Mouse (Mus musculus): ENCODE measurements around the gene Syt14. TPM values are rescaled to one million over a fixed set of nuclear protein-coding genes. Genes with fewer than 3 reads are reported as not detected.
A peak's percentile ranks its signal among the peaks of the same experiment; 100 is the strongest.

Syt14 gene
- polyA plus RNA-seq, 1 experiment from 2014 or later: 0.62 TPM

DNA sequence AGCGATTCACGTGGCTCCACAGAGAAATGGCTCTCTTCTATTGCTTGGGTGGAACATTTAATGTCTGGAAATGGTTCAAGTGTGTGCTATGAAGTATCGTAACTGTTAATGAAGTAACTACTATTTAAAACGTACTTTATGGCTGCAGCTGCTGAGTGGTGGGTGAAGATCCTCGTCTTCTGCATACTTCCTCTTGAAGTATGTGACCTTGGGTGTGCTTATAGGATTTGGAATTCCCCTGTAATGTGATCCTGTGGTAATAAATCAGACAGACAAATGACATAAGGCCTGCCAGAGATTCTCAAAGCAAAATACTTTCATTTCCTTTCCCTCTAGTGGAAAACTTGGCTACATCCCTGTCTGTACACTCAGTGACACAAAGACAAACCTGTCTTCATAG, 186.0 kb downstream of the Syt14 start:
- H3K4me2 ChIP-seq (ENCODE audit: low read length): no peak overlapping the region
- no peak overlapping the region for H3K27ac ChIP-seq
- no peak; the same call in 1 of the 2 replicates for TF ChIP-seq CTCF (IDR thresholded peaks at IDR 0.05; ENCODE audit: low read depth)
- WGBS: 58% methylated on average over 5 of the region's 5 CpGs
- ATAC-seq (replicated peaks; ENCODE audit: low FRiP score, low read depth) (no peak), DNase-seq (ENCODE audit: low spot score) (peak; percentile 69)
- H3K36me3 ChIP-seq (ENCODE audit: insufficient read depth, low read length): peaks cover 16% of the 10 kb centered on the region; the same call in 1 of the 2 replicates
- H3K9ac ChIP-seq (ENCODE audit: low read depth, low read length): no peak overlapping the region
- no peak overlapping the region for H3K4me3 ChIP-seq (replicated peaks; ENCODE audit: low read depth, low read length)
- no peaks in the 10 kb centered on the region; the same call in 1 of the 2 replicates for H3K4me1 ChIP-seq (replicated peaks; ENCODE audit: insufficient read depth, low read length)
- H3K9me3 ChIP-seq (replicated peaks; ENCODE audit: low read length): no peaks in the 10 kb centered on the region
- no peaks in the 10 kb centered on the region for H3K27me3 ChIP-seq (ENCODE audit: insufficient read depth, low read length)

DNA sequence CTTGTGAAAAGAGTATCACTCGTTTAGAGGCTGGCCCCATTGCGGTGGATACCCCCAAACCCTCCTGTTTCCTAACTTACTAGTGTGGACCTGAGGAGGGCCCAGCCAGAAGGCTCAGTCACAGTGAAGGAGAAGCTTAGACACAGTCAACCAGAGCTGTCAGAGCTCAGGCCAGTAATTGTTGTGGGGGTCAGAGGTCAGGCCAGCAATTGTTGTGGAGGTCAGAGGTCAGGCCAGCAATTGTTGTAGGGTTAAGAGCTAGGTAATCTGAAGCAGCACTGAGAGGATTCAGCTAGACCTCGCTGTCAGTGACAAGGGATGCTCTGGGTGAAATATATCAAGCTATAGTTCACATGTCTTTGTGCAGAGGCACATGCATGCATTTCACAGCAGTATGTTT, 188.3 kb downstream of the Syt14 start:
- H3K4me3 ChIP-seq (replicated peaks; ENCODE audit: low read depth, low read length): no peak overlapping the region
- no peaks in the 10 kb centered on the region; the same call in 1 of the 2 replicates for H3K4me1 ChIP-seq (replicated peaks; ENCODE audit: insufficient read depth, low read length)
- H3K9me3 ChIP-seq (replicated peaks; ENCODE audit: low read length): no peaks in the 10 kb centered on the region
- H3K9ac ChIP-seq (ENCODE audit: low read depth, low read length): no peak overlapping the region
- H3K36me3 ChIP-seq (ENCODE audit: insufficient read depth, low read length): peaks cover 16% of the 10 kb centered on the region; the same call in 1 of the 2 replicates
- no peak overlapping the region for H3K4me2 ChIP-seq (ENCODE audit: low read length)
- no peak overlapping the region for H3K27ac ChIP-seq
- TF ChIP-seq CTCF (IDR thresholded peaks at IDR 0.05; ENCODE audit: low read depth): no peak
- ATAC-seq (replicated peaks; ENCODE audit: low FRiP score, low read depth) (no peak), DNase-seq (ENCODE audit: low spot score) (no peak)
- no peaks in the 10 kb centered on the region for H3K27me3 ChIP-seq (ENCODE audit: insufficient read depth, low read length)
- 63% methylated on average over 3 of the region's 3 CpGs for WGBS

Other genes with a start within 250 kb of the Syt14 start
- gene Sertad4, start 180.0 kb downstream of the Syt14 start, polyA plus RNA-seq (2015; fragmentation: Nextera tagmentation; extraction: Ambion mirVana): 20.0 and 20.4 TPM in 2 replicates
- 3.6 and 4.0 TPM in 2 replicates for gene Diexf, start 94.5 kb upstream of the Syt14 start, polyA plus RNA-seq (2015; fragmentation: Nextera tagmentation; extraction: Ambion mirVana)
- 17.2 and 17.3 TPM in 2 replicates for gene Irf6, start 117.3 kb upstream of the Syt14 start, polyA plus RNA-seq (2015; fragmentation: Nextera tagmentation; extraction: Ambion mirVana)
- gene A130010J15Rik, start 132.3 kb upstream of the Syt14 start, polyA plus RNA-seq (2015; fragmentation: Nextera tagmentation; extraction: Ambion mirVana): 10.7 and 12.5 TPM in 2 replicates
- 1.4 and 1.7 TPM in 2 replicates for gene Traf3ip3, start 165.9 kb upstream of the Syt14 start, polyA plus RNA-seq (2015; fragmentation: Nextera tagmentation; extraction: Ambion mirVana)
- gene Lamb3, start 171.9 kb upstream of the Syt14 start, polyA plus RNA-seq (2015; fragmentation: Nextera tagmentation; extraction: Ambion mirVana): 1.6 and 1.9 TPM in 2 replicates
- gene Hsd11b1, start 228.3 kb upstream of the Syt14 start, polyA plus RNA-seq (2015; fragmentation: Nextera tagmentation; extraction: Ambion mirVana): 8.7 and 11.4 TPM in 2 replicates
- 47.6 and 48.9 TPM in 2 replicates for gene G0s2, start 237.4 kb upstream of the Syt14 start, polyA plus RNA-seq (2015; fragmentation: Nextera tagmentation; extraction: Ambion mirVana)